Mouse (Mus musculus) neutrophil, adult 5-6 weeks (primary cell): ENCODE data around the gene Sec14l5. TPM values are rescaled to one million over a fixed set of nuclear protein-coding genes. Genes with fewer than 3 reads are reported as not detected.

Experiments
- ATAC-seq: fragments of 151-379, 151-347 bp; 2 replicates; pipeline ENCODE4 v1.8.0; 2017; ENCODE audit warnings: mild to moderate bottlenecking, moderate TSS enrichment; ENCODE audit not compliant: insufficient number of reproducible peaks, poor library complexity, low FRiP score, severe bottlenecking; ENCODE audit errors: extremely low read depth
- total RNA-seq: library from RNA; stranded (forward); fragments of 200-1000 nt; gene quantifications from 2 replicates; pipeline ENCODE4 v1.2.3, GENCODE M21; 2017

Gene Sec14l5
- total RNA-seq: 0.35 and 0.37 TPM in 2 replicates

GRCm38 (mm10) chr16:5147037-5147385 is at the start of gene Sec14l5:
Sec14l5 (plus strand) TSS chr16:5147109.
- no peak for ATAC-seq

GRCm38 (mm10) chr16:5101000-5101399 is 45.9 kb upstream of the Sec14l5 start:
- no peak for ATAC-seq

GRCm38 (mm10) chr16:5109877-5110276 is 37.0 kb upstream of the Sec14l5 start:
- no peak for ATAC-seq

GRCm38 (mm10) chr16:5111021-5111420 is 35.9 kb upstream of the Sec14l5 start:
- no peak for ATAC-seq

- no peak for ATAC-seq
Observed at GRCm38 (mm10) chr16:5113002-5113550, 33.8 kb upstream of the Sec14l5 start.

GRCm38 (mm10) chr16:5113582-5113981 is 33.3 kb upstream of the Sec14l5 start:
- ATAC-seq: no peak

GRCm38 (mm10) chr16:5119385-5119784 is 27.5 kb upstream of the Sec14l5 start:
- no peak for ATAC-seq

- no peak for ATAC-seq
Observed at GRCm38 (mm10) chr16:5119845-5120244, 27.1 kb upstream of the Sec14l5 start.

- ATAC-seq: no peak
Observed at GRCm38 (mm10) chr16:5123476-5123875, 23.4 kb upstream of the Sec14l5 start.

GRCm38 (mm10) chr16:5130196-5130595 is 16.7 kb upstream of the Sec14l5 start:
- ATAC-seq: no peak

- ATAC-seq: no peak
Observed at GRCm38 (mm10) chr16:5130766-5131165, 16.1 kb upstream of the Sec14l5 start.

- ATAC-seq: no peak
Observed at GRCm38 (mm10) chr16:5131251-5131922, 15.5 kb upstream of the Sec14l5 start.

- ATAC-seq: no peak
Observed at GRCm38 (mm10) chr16:5132401-5132801, 14.5 kb upstream of the Sec14l5 start, which contains the start of gene Ppl. Ppl (minus strand) TSS chr16:5132421.

- no peak for ATAC-seq
Observed at GRCm38 (mm10) chr16:5134623-5135330, 12.1 kb upstream of the Sec14l5 start.

- ATAC-seq: no peak
Observed at GRCm38 (mm10) chr16:5135551-5136261, 11.2 kb upstream of the Sec14l5 start.

- ATAC-seq: no peak
Observed at GRCm38 (mm10) chr16:5136505-5136904, 10.4 kb upstream of the Sec14l5 start.

GRCm38 (mm10) chr16:5137006-5137540 is 9.8 kb upstream of the Sec14l5 start:
- no peak for ATAC-seq

GRCm38 (mm10) chr16:5139741-5140140 is 7.2 kb upstream of the Sec14l5 start:
- ATAC-seq: no peak

- ATAC-seq: peak; percentile 57; the same call in 1 of the 2 replicates
Observed at GRCm38 (mm10) chr16:5145570-5145969, 1.3 kb upstream of the Sec14l5 start.
